ENCODE assay signal across 24 mouse cellular contexts in the genomic region with DNA sequence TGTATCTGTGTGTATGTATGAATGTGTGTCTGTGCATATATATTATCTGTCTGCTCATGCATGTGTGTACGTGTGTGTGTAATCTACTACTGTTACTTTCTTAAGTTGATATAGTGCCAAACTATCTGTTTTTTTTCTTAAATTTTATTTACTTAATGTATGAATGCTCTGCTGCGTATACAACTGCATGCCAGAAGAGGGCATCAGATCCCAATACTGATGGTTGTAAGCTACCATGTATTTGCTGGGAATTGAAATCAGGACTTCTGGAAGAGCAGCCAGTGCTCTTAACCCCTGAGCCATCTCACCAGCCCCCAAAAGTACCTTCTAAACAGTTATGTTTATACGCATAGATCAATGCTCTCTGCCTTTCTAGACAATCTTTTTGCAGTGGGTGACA.
DNase-seq lines count a peak whose midpoint lies in the region; ATAC-seq and TF ChIP-seq lines count a peak whose summit lies in the region.
"Had no signal": no experiment of that assay in that cellular context is flagged by ENCODE, and none has a peak within 500 bp of the region (broad histone marks: within the 10 kb centered on the region; RNA-seq: fewer than 3 reads in every experiment).

No protein-coding gene starts in this region.

- H3K4me3 ChIP-seq in layer of hippocampus, adult 2 months = no peak overlapping the region
- H3K4me3 ChIP-seq: embryonic facial prominence, embryonic 12.5 days; heart, embryonic 15.5 days; hindbrain, embryonic 10.5 days; limb, embryonic 13.5 days; midbrain, embryonic 15.5 days had no signal

- POLR2A ChIA-PET in Patski (lab: Charles Lee) = no interaction called here

- peak; percentile 62 for TF ChIP-seq CTCF in layer of hippocampus, adult 2 months (conservative IDR thresholded peaks at IDR 0.05)
- TF ChIP-seq CTCF in Patski (IDR thresholded peaks at IDR 0.05) = peak; percentile 52

- H3K27ac ChIP-seq in layer of hippocampus, adult 2 months = no peak overlapping the region
- H3K27ac ChIP-seq: embryonic facial prominence, embryonic 12.5 days; heart, embryonic 15.5 days; hindbrain, embryonic 10.5 days; limb, embryonic 13.5 days; midbrain, embryonic 15.5 days had no signal

- DNase-seq in CD4-positive, CD25-positive, alpha-beta regulatory T cell, adult 2 months (ENCODE audit: low read depth, low spot score) = peak; percentile 15
- no peak for DNase-seq in layer of hippocampus, adult 2 months (ENCODE audit: low spot score in 2 of 2)
- no peak for DNase-seq in layer of hippocampus, adult 11-12 months (ENCODE audit: low spot score)
- DNase-seq in 3T3-L1 (ENCODE audit: low read depth, low spot score) = peak; percentile 37
- DNase-seq in Patski (ENCODE audit: low read depth, low spot score) = no peak
- no peak for DNase-seq in thymus, adult 18-20 months
- DNase-seq in kidney, adult 9 months = no peak
- DNase-seq: adrenal gland, postnatal 10 days; cerebellum, adult 11-12 months; cerebellum, postnatal 25 days; heart, adult 18-20 months; kidney, postnatal 14 days; layer of hippocampus, adult 9-11 months; lung, adult 2 months; right cerebral cortex, postnatal 25 days; thymus, postnatal 4 days had no signal

- ATAC-seq in CD4-positive, CD25-positive, alpha-beta regulatory T cell, adult 4 months = no peak
- ATAC-seq in Patski = no peak
- ATAC-seq: forebrain, embryonic 16.5 days; inflammation-experienced regulatory T-cells, adult 6 months; midbrain, embryonic 15.5 days had no signal

- no peaks in the 10 kb centered on the region for H3K27me3 ChIP-seq in Patski
- H3K27me3 ChIP-seq: embryonic facial prominence, embryonic 12.5 days; heart, embryonic 15.5 days; limb, embryonic 13.5 days; midbrain, embryonic 15.5 days had no signal

- CTCF ChIA-PET in Patski (lab: Charles Lee) = no interaction called here

- in situ Hi-C loops in Patski (cut with MboI; ENCODE audit: low pct_unique_long_range_greater_than_20kb) = no loop called here

Comparison
In these comparisons a context has a peak if more than half of its experiments do, and no peak if none do; other contexts are left out.
1. DNase-seq: peak in CD4-positive, CD25-positive, alpha-beta regulatory T cell, adult 2 months (single experiment) and 3T3-L1 (single experiment); none in layer of hippocampus, adult 2 months (0 of 2), layer of hippocampus, adult 11-12 months (single experiment), Patski (single experiment), thymus, adult 18-20 months (0 of 2) and kidney, adult 9 months (single experiment).